Mouse (Mus musculus): ENCODE results near the gene Gm20661. TPM values are rescaled to one million over a fixed set of nuclear protein-coding genes. Genes with fewer than 3 reads are reported as not detected.

Gm20661 gene
- polyA plus RNA-seq, 1 experiment from 2014 or later: 3.4 TPM

GRCm38 (mm10) chr9:107949922-107950235 lies 33.0 kb upstream of the Gm20661 start, which contains the start of gene Traip:
TSS of gene Traip (plus strand) at chr9:107950136.
- Histone ChIP-seq H3K27ac (ENCODE audit: low read length) (peak within 1 kb of the TSS; percentile 80), H3K4me1 (replicated peaks; ENCODE audit: control insufficient read depth, insufficient read depth, low read length) (peaks cover 7% of the 10 kb centered on the region), H3K27me3 (ENCODE audit: control insufficient read depth, insufficient read depth, low read depth, low read length) (no peaks in the 10 kb centered on the region), H3K36me3 (ENCODE audit: control insufficient read depth, insufficient read depth, low read length) (no peaks in the 10 kb centered on the region), H3K9ac (ENCODE audit: low read length) (peak within 1 kb of the TSS; percentile 84), H3K4me3 (ENCODE audit: low read length) (peak within 1 kb of the TSS; percentile 77), H3K9me3 (ENCODE audit: control insufficient read depth, low read length) (no peaks in the 10 kb centered on the region), H3K4me2 (ENCODE audit: low read depth, low read length) (peak within 1 kb of the TSS; percentile 85)
- ATAC-seq (ENCODE audit: low read depth): no peak
- 85% methylated on average over 10 of the region's 10 CpGs for WGBS

GRCm38 (mm10) chr9:107950460-107951355 lies 32.1 kb upstream of the Gm20661 start:
- no peaks in the 10 kb centered on the region for H3K36me3 ChIP-seq (ENCODE audit: control insufficient read depth, insufficient read depth, low read length)
- H3K9ac ChIP-seq (ENCODE audit: low read length): peak overlapping the region; percentile 84
- peak overlapping the region; percentile 77 for H3K4me3 ChIP-seq (ENCODE audit: low read length)
- 9% methylated on average over 45 of the region's 45 CpGs for WGBS
- peaks cover 7% of the 10 kb centered on the region for H3K4me1 ChIP-seq (replicated peaks; ENCODE audit: control insufficient read depth, insufficient read depth, low read length)
- H3K9me3 ChIP-seq (ENCODE audit: control insufficient read depth, low read length): no peaks in the 10 kb centered on the region
- ATAC-seq (ENCODE audit: low read depth): peak; percentile 97
- H3K27ac ChIP-seq (ENCODE audit: low read length): peak overlapping the region; percentile 80
- peak overlapping the region; percentile 85 for H3K4me2 ChIP-seq (ENCODE audit: low read depth, low read length)
- no peaks in the 10 kb centered on the region for H3K27me3 ChIP-seq (ENCODE audit: control insufficient read depth, insufficient read depth, low read depth, low read length)

GRCm38 (mm10) chr9:107955613-107956289 lies 27.1 kb upstream of the Gm20661 start:
- Histone ChIP-seq H3K36me3 (ENCODE audit: control insufficient read depth, insufficient read depth, low read length) (peaks cover 12% of the 10 kb centered on the region), H3K4me3 (ENCODE audit: low read length) (no peak overlapping the region), H3K4me2 (ENCODE audit: low read depth, low read length) (no peak overlapping the region), H3K27me3 (ENCODE audit: control insufficient read depth, insufficient read depth, low read depth, low read length) (no peaks in the 10 kb centered on the region), H3K9ac (ENCODE audit: low read length) (no peak overlapping the region), H3K27ac (ENCODE audit: low read length) (no peak overlapping the region), H3K4me1 (replicated peaks; ENCODE audit: control insufficient read depth, insufficient read depth, low read length) (peaks cover 7% of the 10 kb centered on the region), H3K9me3 (ENCODE audit: control insufficient read depth, low read length) (no peaks in the 10 kb centered on the region)
- no peak for ATAC-seq (ENCODE audit: low read depth)
- 74% methylated on average over 6 of the region's 6 CpGs for WGBS

GRCm38 (mm10) chr9:107957141-107957540 lies 25.7 kb upstream of the Gm20661 start:
- no peak overlapping the region for H3K4me2 ChIP-seq (ENCODE audit: low read depth, low read length)
- 60% methylated on average over 6 of the region's 6 CpGs for WGBS
- H3K9ac ChIP-seq (ENCODE audit: low read length): no peak overlapping the region
- H3K36me3 ChIP-seq (ENCODE audit: control insufficient read depth, insufficient read depth, low read length): peaks cover 12% of the 10 kb centered on the region
- no peaks in the 10 kb centered on the region for H3K9me3 ChIP-seq (ENCODE audit: control insufficient read depth, low read length)
- ATAC-seq (ENCODE audit: low read depth): no peak
- no peaks in the 10 kb centered on the region for H3K4me1 ChIP-seq (replicated peaks; ENCODE audit: control insufficient read depth, insufficient read depth, low read length)
- H3K4me3 ChIP-seq (ENCODE audit: low read length): no peak overlapping the region
- no peaks in the 10 kb centered on the region for H3K27me3 ChIP-seq (ENCODE audit: control insufficient read depth, insufficient read depth, low read depth, low read length)
- H3K27ac ChIP-seq (ENCODE audit: low read length): no peak overlapping the region

GRCm38 (mm10) chr9:107959896-107960295 lies 23.0 kb upstream of the Gm20661 start:
- ATAC-seq (ENCODE audit: low read depth): no peak
- Histone ChIP-seq H3K4me3 (ENCODE audit: low read length) (no peak overlapping the region), H3K27me3 (ENCODE audit: control insufficient read depth, insufficient read depth, low read depth, low read length) (no peaks in the 10 kb centered on the region), H3K9ac (ENCODE audit: low read length) (no peak overlapping the region), H3K4me1 (replicated peaks; ENCODE audit: control insufficient read depth, insufficient read depth, low read length) (no peaks in the 10 kb centered on the region), H3K36me3 (ENCODE audit: control insufficient read depth, insufficient read depth, low read length) (peaks cover 12% of the 10 kb centered on the region), H3K4me2 (ENCODE audit: low read depth, low read length) (no peak overlapping the region), H3K9me3 (ENCODE audit: control insufficient read depth, low read length) (no peaks in the 10 kb centered on the region), H3K27ac (ENCODE audit: low read length) (no peak overlapping the region)
- 49% methylated on average over 6 of the region's 6 CpGs for WGBS

- H3K4me1 ChIP-seq (replicated peaks; ENCODE audit: control insufficient read depth, insufficient read depth, low read length): no peaks in the 10 kb centered on the region
- ATAC-seq (ENCODE audit: low read depth): no peak
- H3K27ac ChIP-seq (ENCODE audit: low read length): no peak overlapping the region
- H3K4me2 ChIP-seq (ENCODE audit: low read depth, low read length): no peak overlapping the region
- 63% methylated on average over 4 of the region's 4 CpGs for WGBS
- peaks cover 12% of the 10 kb centered on the region for H3K36me3 ChIP-seq (ENCODE audit: control insufficient read depth, insufficient read depth, low read length)
- no peaks in the 10 kb centered on the region for H3K27me3 ChIP-seq (ENCODE audit: control insufficient read depth, insufficient read depth, low read depth, low read length)
- H3K4me3 ChIP-seq (ENCODE audit: low read length): no peak overlapping the region
- no peaks in the 10 kb centered on the region for H3K9me3 ChIP-seq (ENCODE audit: control insufficient read depth, low read length)
- no peak overlapping the region for H3K9ac ChIP-seq (ENCODE audit: low read length)
These were observed 21.9 kb upstream of the Gm20661 start for GRCm38 (mm10) chr9:107960928-107961327.

GRCm38 (mm10) chr9:107961351-107961762 lies 21.5 kb upstream of the Gm20661 start:
- peaks cover 12% of the 10 kb centered on the region for H3K36me3 ChIP-seq (ENCODE audit: control insufficient read depth, insufficient read depth, low read length)
- no peak overlapping the region for H3K4me3 ChIP-seq (ENCODE audit: low read length)
- no peak overlapping the region for H3K27ac ChIP-seq (ENCODE audit: low read length)
- H3K4me2 ChIP-seq (ENCODE audit: low read depth, low read length): no peak overlapping the region
- no peaks in the 10 kb centered on the region for H3K9me3 ChIP-seq (ENCODE audit: control insufficient read depth, low read length)
- ATAC-seq (ENCODE audit: low read depth): no peak
- no peaks in the 10 kb centered on the region for H3K27me3 ChIP-seq (ENCODE audit: control insufficient read depth, insufficient read depth, low read depth, low read length)
- H3K9ac ChIP-seq (ENCODE audit: low read length): no peak overlapping the region
- WGBS: 85% methylated on average over 10 of the region's 10 CpGs
- H3K4me1 ChIP-seq (replicated peaks; ENCODE audit: control insufficient read depth, insufficient read depth, low read length): no peaks in the 10 kb centered on the region

GRCm38 (mm10) chr9:107961881-107962280 lies 21.0 kb upstream of the Gm20661 start:
- Histone ChIP-seq H3K9ac (ENCODE audit: low read length) (no peak overlapping the region), H3K27ac (ENCODE audit: low read length) (no peak overlapping the region), H3K4me3 (ENCODE audit: low read length) (no peak overlapping the region), H3K4me2 (ENCODE audit: low read depth, low read length) (no peak overlapping the region), H3K36me3 (ENCODE audit: control insufficient read depth, insufficient read depth, low read length) (peaks cover 11% of the 10 kb centered on the region), H3K27me3 (ENCODE audit: control insufficient read depth, insufficient read depth, low read depth, low read length) (no peaks in the 10 kb centered on the region), H3K9me3 (ENCODE audit: control insufficient read depth, low read length) (no peaks in the 10 kb centered on the region), H3K4me1 (replicated peaks; ENCODE audit: control insufficient read depth, insufficient read depth, low read length) (no peaks in the 10 kb centered on the region)
- peak; percentile 44; the same call in 1 of the 2 replicates for ATAC-seq (ENCODE audit: low read depth)
- 44% methylated on average over 5 of the region's 5 CpGs for WGBS

GRCm38 (mm10) chr9:107962916-107963315 lies 19.9 kb upstream of the Gm20661 start:
- Histone ChIP-seq H3K4me1 (replicated peaks; ENCODE audit: control insufficient read depth, insufficient read depth, low read length) (no peaks in the 10 kb centered on the region), H3K27me3 (ENCODE audit: control insufficient read depth, insufficient read depth, low read depth, low read length) (no peaks in the 10 kb centered on the region), H3K27ac (ENCODE audit: low read length) (no peak overlapping the region), H3K4me2 (ENCODE audit: low read depth, low read length) (no peak overlapping the region), H3K9ac (ENCODE audit: low read length) (no peak overlapping the region), H3K4me3 (ENCODE audit: low read length) (no peak overlapping the region), H3K9me3 (ENCODE audit: control insufficient read depth, low read length) (no peaks in the 10 kb centered on the region), H3K36me3 (ENCODE audit: control insufficient read depth, insufficient read depth, low read length) (peaks cover 6% of the 10 kb centered on the region)
- WGBS: 85% methylated on average over 9 of the region's 9 CpGs
- ATAC-seq (ENCODE audit: low read depth): no peak

Measured in lung, embryonic 16.5 days (tissue).